Mouse (Mus musculus): ENCODE data around the gene Mapk13.

DNA sequence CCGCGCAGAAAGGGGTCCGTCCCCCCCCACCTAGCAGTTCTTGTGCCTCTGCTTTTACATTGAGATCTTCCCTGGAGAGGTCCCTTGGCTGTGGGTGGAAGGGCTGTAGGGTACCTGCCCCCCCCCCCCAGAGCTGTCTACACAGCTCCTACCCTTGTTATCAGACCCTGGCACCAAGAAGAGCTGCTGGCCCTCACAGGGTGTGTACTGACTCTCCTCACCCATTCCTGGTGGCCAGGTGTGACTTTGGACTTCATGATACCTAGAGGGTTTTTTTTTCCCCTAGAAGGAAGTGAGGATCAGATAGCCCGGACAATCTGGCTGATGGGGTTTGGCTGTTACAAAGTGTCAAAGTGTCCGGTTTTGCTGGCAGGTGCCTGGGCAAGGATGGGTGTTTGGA lies 2.2 kb downstream of the Mapk13 start:
- TF ChIP-seq POLR2A (IDR thresholded peaks at IDR 0.05; ENCODE audit: borderline replicate concordance, low read depth, low read length) = no peak
- TF ChIP-seq CTCF (IDR thresholded peaks at IDR 0.05; ENCODE audit: low read depth, low read length) = no peak
